Mouse (Mus musculus) limb, embryonic 12.5 days (tissue): ENCODE measurements around the gene Ackr2. TPM values are rescaled to one million over a fixed set of nuclear protein-coding genes. Genes with fewer than 3 reads are reported as not detected.

Source experiments
- ATAC-seq: fragments of 200-750 bp; cut with Nextera tagmentation; 2 replicates; pipeline ENCODE4 v1.8.0; 2017; ENCODE audit warnings: low read depth, moderate TSS enrichment; ENCODE audit not compliant: insufficient number of reproducible peaks, insufficient read depth, low FRiP score, low TSS enrichment
- H3K27ac ChIP-seq: fragments of 300-500 bp; sonication (generic); 2 replicates; pipeline ENCODE4 v1.5.1; 2016; ENCODE audit warnings: mild to moderate bottlenecking, moderate library complexity
- H3K27me3 ChIP-seq: fragments of 300-500 bp; sonication (generic); 2 replicates; pipeline ENCODE4 v1.6.1; 2016; ENCODE audit warnings: mild to moderate bottlenecking, moderate library complexity
- H3K36me3 ChIP-seq: fragments of 300-500 bp; sonication (generic); 2 replicates; pipeline ENCODE4 v1.6.1; 2016; ENCODE audit warnings: mild to moderate bottlenecking, moderate library complexity
- H3K4me1 ChIP-seq: fragments of 300-500 bp; sonication (generic); replicated peaks from 2 replicates; pipeline ENCODE4 v1.6.1; 2016
- H3K4me2 ChIP-seq: fragments of 300-500 bp; sonication (generic); 2 replicates; pipeline ENCODE4 v1.6.1; 2016; ENCODE audit warnings: mild to moderate bottlenecking, moderate library complexity
- H3K4me3 ChIP-seq: fragments of 300-500 bp; sonication (generic); replicated peaks from 2 replicates; pipeline ENCODE4 v1.5.1; 2016; ENCODE audit warnings: mild to moderate bottlenecking
- H3K9ac ChIP-seq: fragments of 300-500 bp; sonication (generic); replicated peaks from 2 replicates; pipeline ENCODE4 v1.6.1; 2016; ENCODE audit warnings: mild to moderate bottlenecking, moderate library complexity
- H3K9me3 ChIP-seq: fragments of 300-500 bp; sonication (generic); 2 replicates; pipeline ENCODE4 v1.6.1; 2016; ENCODE audit warnings: mild to moderate bottlenecking, moderate library complexity
- WGBS: fragments of 180-500 bp; shearing (Covaris S2); methylation state at CpG from one replicate; pipeline ENCODE4 v1.1.7; 2016; 5-methylcytosine and 5-hydroxymethylcytosine counted together
- polyA plus RNA-seq: library from polyadenylated mRNA; unstranded; fragments of >200 nt; fragmentation: Nextera tagmentation; extraction: Ambion mirVana; gene quantifications from 2 replicates; pipeline ENCODE4 v1.2.1, GENCODE M21; 2016

Gene Ackr2
- polyA plus RNA-seq, 1 experiment from 2014 or later: not detected

DNA sequence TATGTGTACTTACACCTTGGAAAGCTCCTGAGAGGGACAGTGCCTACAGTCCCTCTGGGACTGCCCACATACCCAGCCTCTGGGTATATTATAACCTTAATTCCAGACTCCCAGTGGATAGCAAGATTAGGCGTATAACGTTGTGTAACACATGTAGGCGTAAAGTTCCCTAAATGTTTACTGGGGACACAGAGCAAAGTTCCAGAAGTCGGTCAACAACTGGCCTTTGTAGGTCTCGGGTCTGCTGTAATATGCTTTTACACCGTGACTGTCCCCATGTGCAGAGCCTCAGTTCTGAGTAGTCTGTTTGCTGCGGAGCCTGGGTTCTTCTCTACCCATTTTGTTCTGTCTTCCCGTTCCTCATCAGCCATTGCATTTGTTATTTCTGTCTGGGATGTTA, 25.3 kb downstream of the Ackr2 start:
- H3K36me3 ChIP-seq: no peaks in the 10 kb centered on the region
- no peak overlapping the region for H3K9ac ChIP-seq
- no peaks in the 10 kb centered on the region for H3K9me3 ChIP-seq
- H3K4me3 ChIP-seq: no peak overlapping the region
- 88% methylated on average over 8 of the region's 8 CpGs for WGBS
- no peak overlapping the region for H3K27ac ChIP-seq
- peaks cover 9% of the 10 kb centered on the region for H3K4me1 ChIP-seq
- no peak for ATAC-seq
- no peak overlapping the region for H3K4me2 ChIP-seq
- peaks cover 3% of the 10 kb centered on the region; the same call in 1 of the 2 replicates for H3K27me3 ChIP-seq

DNA sequence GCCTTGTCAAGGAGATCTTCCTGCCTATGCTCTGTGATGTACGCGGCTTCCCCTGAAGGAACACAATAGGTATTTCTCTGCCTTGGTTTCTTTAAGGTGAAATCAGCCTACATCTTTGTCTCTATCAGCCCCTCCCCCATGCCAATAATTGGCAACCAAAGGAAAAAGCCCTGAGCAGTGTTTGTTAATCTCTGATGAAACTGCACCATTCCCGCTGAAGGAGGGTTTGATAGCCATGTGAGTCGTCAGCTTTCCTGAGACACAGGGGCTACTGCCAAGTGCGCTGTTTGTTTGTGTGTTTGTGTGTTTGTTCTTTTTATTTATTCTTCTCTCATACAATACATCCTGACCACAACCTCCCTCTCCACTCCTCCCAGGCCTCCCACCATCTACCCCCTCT, 25.8 kb downstream of the Ackr2 start:
- Histone ChIP-seq H3K27me3 (peaks cover 3% of the 10 kb centered on the region; the same call in 1 of the 2 replicates), H3K27ac (no peak overlapping the region), H3K9me3 (no peaks in the 10 kb centered on the region), H3K4me2 (no peak overlapping the region), H3K4me3 (no peak overlapping the region), H3K36me3 (no peaks in the 10 kb centered on the region), H3K4me1 (peaks cover 9% of the 10 kb centered on the region), H3K9ac (no peak overlapping the region)
- 91% methylated on average over 5 of the region's 5 CpGs for WGBS
- no peak for ATAC-seq

GRCm38 (mm10) chr9:121924901-121925560, 26.9 kb downstream of the Ackr2 start:
- ATAC-seq: no peak
- Histone ChIP-seq H3K36me3 (no peaks in the 10 kb centered on the region), H3K4me3 (no peak overlapping the region)

GRCm38 (mm10) chr9:121925959-121926358, 27.8 kb downstream of the Ackr2 start:
- Histone ChIP-seq H3K27me3 (peaks cover 3% of the 10 kb centered on the region; the same call in 1 of the 2 replicates), H3K36me3 (no peaks in the 10 kb centered on the region), H3K9me3 (no peaks in the 10 kb centered on the region), H3K4me1 (peaks cover 9% of the 10 kb centered on the region), H3K9ac (no peak overlapping the region), H3K27ac (no peak overlapping the region), H3K4me2 (no peak overlapping the region), H3K4me3 (no peak overlapping the region)
- WGBS: 49% methylated on average over 8 of the region's 8 CpGs
- no peak for ATAC-seq

More at GRCm38 (mm10) chr9:121924901-121925560, 26.9 kb downstream of the Ackr2 start:
- peaks cover 3% of the 10 kb centered on the region; the same call in 1 of the 2 replicates for H3K27me3 ChIP-seq
- H3K9ac ChIP-seq: no peak overlapping the region
- no peaks in the 10 kb centered on the region for H3K9me3 ChIP-seq
- H3K4me1 ChIP-seq: peaks cover 9% of the 10 kb centered on the region
- H3K27ac ChIP-seq: no peak overlapping the region
- WGBS: 89% methylated on average over 9 of the region's 9 CpGs
- no peak overlapping the region for H3K4me2 ChIP-seq

DNA sequence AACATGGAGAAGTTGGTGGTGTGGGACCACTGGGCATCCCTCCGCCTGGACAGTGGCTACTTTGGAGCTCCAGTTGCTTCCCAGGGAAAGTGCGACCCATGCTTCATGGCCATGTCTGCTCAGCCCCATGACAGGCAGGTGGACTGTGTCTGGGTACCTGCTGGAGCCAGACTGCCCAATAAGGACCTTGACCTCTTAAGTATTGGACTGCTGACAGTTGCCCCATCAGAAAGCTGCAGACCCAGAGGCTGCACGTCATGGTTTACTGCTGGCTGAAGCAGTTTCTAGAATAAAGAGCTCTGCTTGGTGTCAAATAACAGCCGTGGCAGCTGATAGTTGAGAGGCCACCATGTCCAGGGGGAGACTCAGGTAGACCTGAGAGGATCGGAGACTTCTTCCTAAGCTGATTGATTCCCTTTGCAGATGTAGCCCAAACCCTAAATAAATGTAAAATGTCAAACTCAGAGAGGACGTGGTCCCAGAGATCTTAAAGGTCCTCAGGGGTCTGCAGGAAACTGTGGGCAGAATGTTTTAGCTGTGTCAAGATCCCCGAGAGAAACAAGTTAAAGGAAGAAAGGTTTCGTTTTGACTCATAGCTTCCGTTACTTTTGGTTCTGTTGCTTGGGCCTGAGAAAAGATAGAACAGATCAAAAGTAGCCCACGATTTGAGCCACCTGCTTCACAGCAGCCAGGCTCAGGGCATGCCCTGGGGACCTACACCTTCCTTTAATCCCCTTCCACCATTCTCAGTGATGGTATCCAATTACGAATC, 28.7 kb downstream of the Ackr2 start:
- Histone ChIP-seq H3K27me3 (peaks cover 3% of the 10 kb centered on the region; the same call in 1 of the 2 replicates), H3K36me3 (no peaks in the 10 kb centered on the region), H3K4me1 (peaks cover 9% of the 10 kb centered on the region), H3K4me3 (no peak overlapping the region), H3K4me2 (no peak overlapping the region), H3K27ac (no peak overlapping the region), H3K9ac (no peak overlapping the region), H3K9me3 (no peaks in the 10 kb centered on the region)
- ATAC-seq: no peak
- 48% methylated on average over 11 of the region's 11 CpGs for WGBS

DNA sequence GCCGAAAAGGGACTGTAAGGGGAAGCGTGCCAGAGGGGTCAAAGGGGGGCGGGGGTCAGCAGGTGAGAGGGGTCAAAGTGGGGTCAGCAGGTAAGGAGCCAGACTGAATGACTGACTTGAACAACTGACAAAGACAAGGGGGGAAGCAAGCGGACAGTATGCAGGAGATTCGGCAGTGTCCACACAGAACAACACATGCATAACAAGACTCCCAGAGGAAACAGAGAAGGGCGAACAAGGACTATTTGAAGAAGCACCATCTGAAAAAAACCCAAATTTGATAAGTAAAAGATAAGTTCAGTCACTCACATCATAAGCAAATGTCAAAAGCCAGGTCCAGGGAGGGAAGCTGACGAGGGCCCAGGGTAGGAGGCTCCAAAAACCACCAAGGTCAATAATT, 29.6 kb downstream of the Ackr2 start:
- H3K27me3 ChIP-seq: peaks cover 3% of the 10 kb centered on the region; the same call in 1 of the 2 replicates
- H3K9me3 ChIP-seq: no peaks in the 10 kb centered on the region
- H3K9ac ChIP-seq: no peak overlapping the region
- no peak overlapping the region for H3K4me2 ChIP-seq
- no peak overlapping the region for H3K27ac ChIP-seq
- no peaks in the 10 kb centered on the region for H3K36me3 ChIP-seq
- no peak overlapping the region for H3K4me3 ChIP-seq
- 82% methylated on average over 7 of the region's 7 CpGs for WGBS
- H3K4me1 ChIP-seq: peaks cover 9% of the 10 kb centered on the region
- ATAC-seq: no peak

- peaks cover 9% of the 10 kb centered on the region for H3K4me1 ChIP-seq
- WGBS: 25% methylated on average over 2 of the region's 2 CpGs
- peaks cover 3% of the 10 kb centered on the region; the same call in 1 of the 2 replicates for H3K27me3 ChIP-seq
- no peak overlapping the region for H3K9ac ChIP-seq
- H3K4me3 ChIP-seq: no peak overlapping the region
- no peaks in the 10 kb centered on the region for H3K36me3 ChIP-seq
- H3K9me3 ChIP-seq: no peaks in the 10 kb centered on the region
- ATAC-seq: no peak
- H3K4me2 ChIP-seq: no peak overlapping the region
- no peak overlapping the region for H3K27ac ChIP-seq
Observed at GRCm38 (mm10) chr9:121928498-121928897, 30.3 kb downstream of the Ackr2 start.

- WGBS: 84% methylated on average over 4 of the region's 4 CpGs
Observed at GRCm38 (mm10) chr9:121934856-121935255, 36.7 kb downstream of the Ackr2 start.

GRCm38 (mm10) chr9:121936952-121937351, 38.8 kb downstream of the Ackr2 start:
- Histone ChIP-seq H3K27ac (no peak overlapping the region), H3K36me3 (no peaks in the 10 kb centered on the region), H3K9ac (no peak overlapping the region), H3K4me2 (no peak overlapping the region), H3K27me3 (no peaks in the 10 kb centered on the region; the same call in 1 of the 2 replicates), H3K4me1 (no peaks in the 10 kb centered on the region), H3K9me3 (no peaks in the 10 kb centered on the region), H3K4me3 (no peak overlapping the region)
- 80% methylated on average over 1 of the region's 1 CpGs for WGBS
- ATAC-seq: peak; percentile 42

More at GRCm38 (mm10) chr9:121934856-121935255, 36.7 kb downstream of the Ackr2 start:
- ATAC-seq: no peak
- Histone ChIP-seq H3K9me3 (no peaks in the 10 kb centered on the region), H3K4me3 (no peak overlapping the region), H3K4me2 (no peak overlapping the region), H3K36me3 (no peaks in the 10 kb centered on the region), H3K4me1 (no peaks in the 10 kb centered on the region), H3K9ac (no peak overlapping the region), H3K27me3 (no peaks in the 10 kb centered on the region; the same call in 1 of the 2 replicates), H3K27ac (no peak overlapping the region)

GRCm38 (mm10) chr9:121937451-121937864, 39.3 kb downstream of the Ackr2 start:
- peak overlapping the region; percentile 52 for H3K4me2 ChIP-seq
- H3K27me3 ChIP-seq: no peaks in the 10 kb centered on the region; the same call in 1 of the 2 replicates
- H3K4me1 ChIP-seq: no peaks in the 10 kb centered on the region
- peak overlapping the region; percentile 47 for H3K4me3 ChIP-seq
- H3K9me3 ChIP-seq: no peaks in the 10 kb centered on the region
- H3K36me3 ChIP-seq: no peaks in the 10 kb centered on the region
- peak overlapping the region; percentile 51; the same call in 1 of the 2 replicates for H3K9ac ChIP-seq
- H3K27ac ChIP-seq: 0 out of 2 replicates have a peak overlapping the region, but pooled peaks have one; percentile 26
- WGBS: 60% methylated on average over 6 of the region's 6 CpGs
- peak; percentile 56; the same call in 1 of the 2 replicates for ATAC-seq

- Histone ChIP-seq H3K36me3 (no peaks in the 10 kb centered on the region), H3K4me3 (peak overlapping the region; percentile 47), H3K4me1 (no peaks in the 10 kb centered on the region), H3K9me3 (no peaks in the 10 kb centered on the region), H3K9ac (peak overlapping the region; percentile 51), H3K4me2 (peak overlapping the region; percentile 52), H3K27me3 (no peaks in the 10 kb centered on the region; the same call in 1 of the 2 replicates), H3K27ac (0 out of 2 replicates have a peak overlapping the region, but pooled peaks have one; percentile 26)
- WGBS: 54% methylated on average over 21 of the region's 21 CpGs
- ATAC-seq: peak; percentile 73; the same call in 1 of the 2 replicates
Observed at GRCm38 (mm10) chr9:121937944-121938355, 39.8 kb downstream of the Ackr2 start.
